Mouse (Mus musculus) kidney, adult 2 months (tissue): ENCODE results near the gene Sfmbt2. TPM values are rescaled to one million over a fixed set of nuclear protein-coding genes. Genes with fewer than 3 reads are reported as not detected.

Source experiments
- DNase-seq: peaks from one replicate; pipeline ENCODE4 v3.0.0; 2021
- H3K27ac ChIP-seq: fragments of 200-500 bp; 2 replicates; pipeline ENCODE4 v1.5.1; 2012; ENCODE audit warnings: low read depth, low read length, control low read depth, inconsistent platforms; ENCODE audit not compliant: insufficient read depth
- H3K27me3 ChIP-seq: fragments of 200-500 bp; replicated peaks from 2 replicates; pipeline ENCODE4 v1.6.1; 2012; ENCODE audit warnings: mild to moderate bottlenecking, moderate library complexity, low read length, inconsistent platforms; ENCODE audit not compliant: control insufficient read depth, insufficient read depth
- H3K36me3 ChIP-seq: fragments of 200-500 bp; 2 replicates; pipeline ENCODE4 v1.6.1; 2012; ENCODE audit warnings: mild to moderate bottlenecking, moderate library complexity, low read length, inconsistent platforms; ENCODE audit not compliant: control insufficient read depth, insufficient read depth
- H3K4me1 ChIP-seq: fragments of 200-500 bp; 2 replicates; pipeline ENCODE4 v1.6.1; 2011; ENCODE audit warnings: low read length; ENCODE audit not compliant: control insufficient read depth, insufficient read depth
- H3K4me3 ChIP-seq: fragments of 200-500 bp; 2 replicates; pipeline ENCODE4 v1.5.1; 2011; ENCODE audit warnings: mild to moderate bottlenecking, low read depth, low read length, control low read depth; ENCODE audit not compliant: insufficient read depth
- CTCF ChIP-seq: fragments of 200-500 bp; conservative IDR thresholded peaks from 2 replicates; pipeline ENCODE4 v1.5.1; 2011; ENCODE audit warnings: low read depth, mild to moderate bottlenecking, control low read depth, low read length, moderate library complexity, mixed read lengths; ENCODE audit not compliant: insufficient read depth, insufficient read length
- POLR2A ChIP-seq: fragments of 200-500 bp; IDR thresholded peaks from one replicate; pipeline ENCODE4 v1.6.1; 2011; ENCODE audit warnings: low read depth, low read length, control low read depth
- WGBS: fragments of 180-500 bp; shearing (Covaris S2); methylation state at CpG from one replicate; pipeline ENCODE4 v1.1.7; 2018; 5-methylcytosine and 5-hydroxymethylcytosine counted together
- polyA plus RNA-seq: library from polyadenylated mRNA; depleted of rRNA; stranded (reverse); fragments of >200 nt; gene quantifications from 2 replicates; pipeline ENCODE4 v1.2.3, GENCODE M21; 2012

Sfmbt2 gene
- polyA plus RNA-seq, 1 experiment: 0.16 TPM

GRCm38 (mm10) chr2:10441811-10442210 is 71.5 kb downstream of the Sfmbt2 start:
- H3K4me3 ChIP-seq: no peak overlapping the region
- TF ChIP-seq POLR2A (no peak), CTCF (no peak)
- H3K4me1 ChIP-seq: no peaks in the 10 kb centered on the region
- 77% methylated on average over 9 of the region's 9 CpGs for WGBS
- no peaks in the 10 kb centered on the region for H3K27me3 ChIP-seq
- no peaks in the 10 kb centered on the region for H3K36me3 ChIP-seq
- H3K27ac ChIP-seq: no peak overlapping the region
- DNase-seq: no peak

- Histone ChIP-seq H3K27me3 (no peaks in the 10 kb centered on the region), H3K36me3 (no peaks in the 10 kb centered on the region), H3K27ac (no peak overlapping the region), H3K4me1 (no peaks in the 10 kb centered on the region), H3K4me3 (no peak overlapping the region)
- no peak for DNase-seq
- TF ChIP-seq CTCF (no peak), POLR2A (no peak)
- 73% methylated on average over 3 of the region's 3 CpGs for WGBS
Measured at GRCm38 (mm10) chr2:10453577-10453976, 83.3 kb downstream of the Sfmbt2 start.

GRCm38 (mm10) chr2:10458309-10458708 is 88.0 kb downstream of the Sfmbt2 start:
- H3K27me3 ChIP-seq: no peaks in the 10 kb centered on the region
- no peak for DNase-seq
- H3K36me3 ChIP-seq: no peaks in the 10 kb centered on the region
- H3K4me3 ChIP-seq: no peak overlapping the region
- no peak overlapping the region for H3K27ac ChIP-seq
- 87% methylated on average over 12 of the region's 12 CpGs for WGBS
- H3K4me1 ChIP-seq: no peaks in the 10 kb centered on the region
- TF ChIP-seq POLR2A (no peak), CTCF (no peak)

- Histone ChIP-seq H3K27me3 (no peaks in the 10 kb centered on the region), H3K27ac (no peak overlapping the region), H3K4me1 (no peaks in the 10 kb centered on the region; the same call in 1 of the 2 replicates), H3K4me3 (no peak overlapping the region), H3K36me3 (no peaks in the 10 kb centered on the region)
- 51% methylated on average over 2 of the region's 2 CpGs for WGBS
- DNase-seq: peak; percentile 53
- TF ChIP-seq CTCF (no peak), POLR2A (no peak)
Measured at GRCm38 (mm10) chr2:10516516-10516915, 146.2 kb downstream of the Sfmbt2 start.

GRCm38 (mm10) chr2:10521719-10522415 is 151.6 kb downstream of the Sfmbt2 start:
- TF ChIP-seq CTCF: no peak
- TF ChIP-seq POLR2A: no peak
- Histone ChIP-seq H3K27ac (no peak overlapping the region), H3K27me3 (no peaks in the 10 kb centered on the region), H3K4me1 (no peaks in the 10 kb centered on the region; the same call in 1 of the 2 replicates), H3K4me3 (no peak overlapping the region), H3K36me3 (no peaks in the 10 kb centered on the region)
- WGBS: 49% methylated on average over 5 of the region's 5 CpGs
- DNase-seq: no peak

- Histone ChIP-seq H3K27ac (no peak overlapping the region), H3K4me1 (no peaks in the 10 kb centered on the region), H3K36me3 (no peaks in the 10 kb centered on the region), H3K4me3 (no peak overlapping the region), H3K27me3 (no peaks in the 10 kb centered on the region)
- WGBS: 80% methylated on average over 7 of the region's 7 CpGs
- TF ChIP-seq CTCF: no peak
- no peak for TF ChIP-seq POLR2A
- DNase-seq: no peak
Measured at GRCm38 (mm10) chr2:10525622-10526021, 155.3 kb downstream of the Sfmbt2 start.

- Histone ChIP-seq H3K27me3 (no peaks in the 10 kb centered on the region), H3K36me3 (no peaks in the 10 kb centered on the region), H3K4me1 (no peaks in the 10 kb centered on the region), H3K4me3 (no peak overlapping the region), H3K27ac (no peak overlapping the region)
- WGBS: 85% methylated on average over 4 of the region's 4 CpGs
- TF ChIP-seq POLR2A: no peak
- TF ChIP-seq CTCF: no peak
- DNase-seq: no peak
Measured at GRCm38 (mm10) chr2:10541762-10542161, 171.5 kb downstream of the Sfmbt2 start.

- no peak for DNase-seq
- Histone ChIP-seq H3K4me1 (no peaks in the 10 kb centered on the region), H3K27ac (no peak overlapping the region), H3K36me3 (no peaks in the 10 kb centered on the region), H3K27me3 (no peaks in the 10 kb centered on the region), H3K4me3 (no peak overlapping the region)
- WGBS: 77% methylated on average over 7 of the region's 7 CpGs
- TF ChIP-seq POLR2A: no peak
- no peak for TF ChIP-seq CTCF
Measured at GRCm38 (mm10) chr2:10542388-10542787, 172.1 kb downstream of the Sfmbt2 start.
